Mouse (Mus musculus) lung, adult 2 months (tissue): ENCODE results near the gene Tenm2.

ENCODE experiments used
- CTCF ChIP-seq: fragments of 200-500 bp; IDR thresholded peaks from 2 replicates; pipeline ENCODE4 v1.5.1; 2011; ENCODE audit warnings: mild to moderate bottlenecking, low read length, control low read depth; ENCODE audit not compliant: insufficient read depth
- POLR2A ChIP-seq: fragments of 200-500 bp; IDR thresholded peaks from 2 replicates; pipeline ENCODE4 v1.6.1; 2011; ENCODE audit warnings: low read depth, mild to moderate bottlenecking, control low read depth, low read length, borderline replicate concordance; ENCODE audit errors: extremely low read depth

- TF ChIP-seq POLR2A (no peak), CTCF (no peak)
These were observed 1276.5 kb downstream of the Tenm2 start for GRCm38 (mm10) chr11:35959270-35959669.
